Mouse (Mus musculus) CH12.LX (cell line): ENCODE data around the gene Espn.

Experiments used
- E2F4 ChIP-seq: IDR thresholded peaks from 2 replicates; pipeline ENCODE4 v1.6.1; 2011; ENCODE audit warnings: low read depth, low read length, improper control_type of control experiment; ENCODE audit not compliant: insufficient replicate concordance
- EP300 ChIP-seq: IDR thresholded peaks from 2 replicates; pipeline ENCODE4 v1.6.1; 2011; ENCODE audit warnings: low read length, improper control_type of control experiment
- POLR2AphosphoS2 ChIP-seq: IDR thresholded peaks from 2 replicates; pipeline ENCODE4 v1.6.1; 2011; ENCODE audit warnings: low read depth, low read length, improper control_type of control experiment

DNA sequence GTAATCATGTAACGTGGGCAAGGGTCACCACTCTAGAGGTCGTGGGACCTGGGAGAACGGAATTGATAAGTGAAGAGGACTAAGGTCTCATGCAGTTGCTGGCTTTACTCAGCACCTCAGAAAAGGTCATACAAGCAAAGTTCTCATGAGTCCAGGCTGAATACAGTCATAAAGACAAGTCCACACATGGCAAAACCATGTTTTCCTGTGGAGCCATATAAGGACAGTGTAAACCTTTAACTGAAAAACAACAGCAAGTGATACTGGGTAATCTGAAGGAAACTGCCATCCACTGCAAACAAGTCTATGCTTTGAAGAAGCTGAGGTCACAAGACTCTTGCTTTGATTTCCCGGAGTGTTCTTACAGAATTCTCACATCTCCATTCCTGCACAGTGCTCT lies 37.5 kb upstream of the Espn start:
- TF ChIP-seq POLR2AphosphoS2 (no peak), E2F4 (no peak), EP300 (no peak)
